Mouse (Mus musculus) kidney, adult 9 months (tissue): ENCODE data around the gene Elp1.

Experiments used
- DNase-seq: peaks from one replicate; pipeline ENCODE4 v3.0.0; 2022

Gene Elp1

DNA sequence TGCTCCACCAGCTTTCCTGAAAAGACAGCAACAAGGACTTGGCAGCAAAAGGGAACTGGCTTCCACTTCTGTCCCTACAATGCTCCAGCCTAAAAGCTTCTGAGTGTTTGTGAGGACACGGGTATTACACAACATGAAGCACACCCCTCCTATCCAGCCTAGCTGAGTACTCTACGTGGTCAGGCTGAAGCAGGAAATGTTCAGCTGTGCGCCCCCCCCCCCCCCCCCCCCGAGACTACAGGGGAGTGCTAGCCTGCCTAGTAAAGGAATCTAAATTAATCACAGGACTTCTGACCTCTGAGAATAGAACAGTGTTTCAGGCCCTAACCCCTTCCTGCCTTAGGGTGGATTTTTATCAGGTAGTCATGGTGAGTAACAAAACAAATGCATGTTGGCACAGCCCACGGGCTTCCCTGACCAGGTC, 34.3 kb downstream of the Elp1 start:
- peak; percentile 8 for DNase-seq

DNA sequence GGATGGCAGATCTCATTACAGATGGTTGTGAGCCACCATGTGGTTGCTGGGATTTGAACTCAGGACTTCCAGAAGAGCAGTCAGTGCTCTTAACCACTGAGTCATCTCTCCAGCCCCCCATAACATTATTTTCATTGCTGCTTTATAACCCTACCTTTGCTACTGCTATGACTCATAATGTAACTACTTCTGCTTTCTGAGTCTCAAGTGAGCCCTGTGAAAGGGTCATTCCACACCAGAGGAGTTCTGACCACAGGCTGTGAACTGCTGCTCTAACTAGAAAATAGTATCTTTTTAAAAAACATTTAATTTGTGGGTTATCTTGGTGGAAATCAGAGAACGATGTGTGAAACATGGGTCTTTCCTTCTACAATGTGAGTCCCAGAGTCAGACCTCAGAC, 44.4 kb downstream of the Elp1 start:
- DNase-seq, result no peak

DNA sequence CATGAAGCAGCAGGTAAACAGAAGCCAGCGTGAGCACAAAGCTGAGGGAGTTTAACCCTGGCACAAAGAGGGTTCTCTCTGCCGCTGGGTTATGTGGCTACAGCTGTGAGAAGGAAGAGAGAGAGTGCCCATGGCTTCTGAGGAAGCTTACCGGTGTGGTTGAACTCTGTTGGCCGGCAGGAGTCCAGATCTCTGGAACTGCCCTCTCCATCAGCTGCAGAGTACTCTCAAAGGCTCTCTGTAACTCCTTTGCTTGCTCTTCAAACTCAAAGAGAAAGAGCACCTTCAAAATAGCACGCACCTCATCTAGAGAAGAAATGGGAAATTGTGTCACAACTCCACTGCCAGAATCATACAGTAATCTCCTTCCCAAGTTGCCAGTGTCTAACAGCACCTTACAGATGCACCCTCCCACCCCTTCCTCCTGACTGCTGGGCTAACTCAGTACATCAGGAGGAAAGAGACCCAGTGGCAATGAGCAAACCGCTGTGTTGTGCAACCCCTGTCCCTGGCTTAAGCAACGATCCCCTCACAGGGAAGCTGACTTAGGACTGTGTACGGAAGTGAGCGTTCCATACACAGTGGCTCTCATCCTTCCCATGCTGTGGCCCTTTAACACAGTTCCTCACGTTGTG, 45.0 kb downstream of the Elp1 start:
- no peak for DNase-seq

DNA sequence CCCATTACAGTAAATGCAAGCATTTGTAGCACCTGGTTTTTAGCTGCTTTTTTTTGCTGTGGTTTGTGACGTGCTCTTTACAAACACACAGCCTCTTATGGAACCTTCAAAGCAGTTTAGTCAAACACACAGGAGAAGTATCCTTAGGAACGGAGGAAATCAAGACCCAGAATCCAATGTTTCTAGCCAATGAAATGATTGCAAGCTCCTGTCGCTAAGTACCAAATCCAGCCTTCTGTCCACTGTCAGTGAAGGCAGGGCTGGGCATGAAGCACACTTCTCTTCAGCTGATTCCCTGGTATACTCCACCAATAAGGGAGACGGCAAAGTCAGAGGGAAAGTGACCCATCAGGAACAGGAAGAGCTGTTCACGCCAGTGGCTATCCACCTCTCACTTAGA, 46.1 kb downstream of the Elp1 start:
- DNase-seq, result no peak

DNA sequence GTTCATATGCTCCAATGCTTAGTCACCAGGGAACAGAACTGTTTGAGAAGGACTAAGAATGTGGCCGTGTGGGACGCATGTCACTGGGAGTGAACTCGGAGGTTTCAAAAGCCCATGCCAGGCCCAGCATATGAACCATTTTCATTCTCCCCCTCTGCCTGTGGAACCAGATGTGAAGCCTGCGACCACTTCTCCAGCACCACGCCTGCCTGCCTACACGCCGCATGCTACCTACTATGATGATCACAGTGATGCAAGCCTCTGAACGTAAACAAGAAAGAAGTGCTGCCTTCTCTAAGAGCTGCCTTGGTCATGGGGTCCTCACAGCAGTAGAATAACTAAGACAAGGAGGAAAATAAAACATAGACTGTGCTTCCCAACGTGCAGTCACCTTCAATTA, 54.7 kb downstream of the Elp1 start:
- no peak for DNase-seq

DNA sequence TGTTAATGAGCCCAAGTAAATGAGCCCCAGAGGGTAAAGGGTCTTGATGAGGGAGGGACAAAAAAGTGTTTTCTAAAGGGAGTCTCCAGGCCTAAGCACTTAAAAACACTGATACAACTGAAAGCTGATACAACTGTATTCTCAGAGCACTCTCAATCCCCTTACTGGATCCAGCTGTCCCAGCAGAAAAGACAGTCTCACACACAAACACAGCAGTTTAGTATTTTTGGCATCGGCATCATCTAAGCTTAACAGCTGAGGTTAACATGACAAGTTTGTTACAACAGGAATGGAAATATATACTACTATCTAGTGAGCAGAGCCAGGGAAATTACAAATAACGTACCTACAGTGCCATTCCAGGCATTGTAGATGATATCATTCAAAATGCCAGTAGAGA, 55.8 kb downstream of the Elp1 start:
- no peak for DNase-seq

DNA sequence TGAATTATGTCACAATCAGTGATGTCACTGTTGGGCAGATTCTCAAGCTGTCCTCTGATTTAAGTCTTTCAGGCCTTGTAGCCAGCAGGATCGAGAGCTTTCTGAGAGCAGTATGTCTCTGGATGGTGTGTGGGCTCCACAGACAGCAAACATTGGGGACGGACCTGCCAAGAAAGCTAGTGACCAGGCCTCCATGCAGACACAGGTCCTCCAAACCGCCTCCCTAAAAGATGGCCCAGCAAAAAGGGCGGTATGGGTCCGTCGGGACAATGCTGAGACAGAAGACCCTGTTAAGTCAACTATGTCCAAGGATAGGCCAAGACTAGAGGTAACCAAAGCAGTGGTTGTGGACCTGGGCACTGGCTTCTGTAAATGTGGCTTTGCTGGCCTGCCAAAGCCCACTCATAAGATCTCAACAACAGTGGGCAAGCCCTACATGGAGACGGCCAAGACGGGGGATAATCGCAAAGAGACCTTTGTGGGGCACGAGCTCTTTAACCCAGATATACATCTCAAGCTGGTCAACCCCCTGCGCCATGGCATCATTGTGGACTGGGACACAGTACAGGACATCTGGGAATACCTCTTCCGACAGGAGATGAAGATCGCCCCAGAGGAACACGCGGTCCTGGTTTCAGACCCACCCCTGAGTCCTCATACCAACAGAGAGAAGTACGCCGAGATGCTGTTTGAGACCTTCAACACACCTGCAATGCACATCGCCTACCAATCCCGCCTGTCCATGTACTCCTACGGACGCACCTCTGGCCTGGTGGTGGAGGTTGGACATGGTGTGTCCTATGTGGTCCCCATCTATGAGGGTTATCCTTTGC, 58.6 kb downstream of the Elp1 start, which contains the start of gene Actl7a:
Actl7a (plus strand) TSS at position 51 of the 833 bp plus-strand sequence.
- no peak for DNase-seq

DNA sequence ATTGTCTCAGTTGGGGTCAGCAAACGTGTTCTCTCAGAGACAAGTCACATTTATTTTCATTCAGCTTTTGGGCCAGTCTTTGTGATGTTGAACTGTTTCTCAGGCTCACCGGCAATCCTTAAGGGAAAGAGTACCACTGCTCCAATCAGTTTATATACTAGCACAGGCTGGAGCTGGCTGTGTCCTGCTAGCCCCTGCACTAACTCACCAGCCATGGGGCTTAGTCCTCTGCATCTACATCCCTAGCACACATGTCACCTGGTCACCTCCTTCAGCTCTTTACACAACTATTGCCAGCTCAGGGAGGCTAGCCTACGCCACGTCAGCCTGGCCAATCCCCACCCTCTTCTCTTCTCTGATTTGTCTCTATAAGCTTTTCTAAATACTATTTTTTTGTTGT, 59.4 kb downstream of the Elp1 start:
- DNase-seq, result no peak

DNA sequence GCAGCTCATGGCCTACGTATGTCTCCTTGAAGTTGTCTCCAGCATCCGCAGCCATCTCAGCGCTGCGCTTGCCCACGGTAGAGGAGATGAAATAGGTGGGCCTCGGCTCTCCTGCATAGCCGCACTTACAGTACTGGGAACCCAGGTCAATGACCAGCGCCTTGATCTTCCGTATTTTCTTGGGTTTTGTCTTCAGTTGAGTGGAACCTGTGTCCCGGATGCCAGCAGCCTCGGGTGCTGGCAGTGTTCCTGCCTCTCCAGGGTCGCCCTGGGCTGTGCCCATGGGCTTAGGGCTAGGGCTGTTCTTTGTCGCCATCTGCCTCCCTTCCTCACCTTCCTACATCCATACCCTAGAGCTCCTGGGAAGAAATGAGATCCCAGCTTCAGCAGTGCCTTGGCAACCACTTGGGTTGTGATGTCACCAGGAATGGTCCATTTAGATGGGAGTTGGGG, 61.1 kb downstream of the Elp1 start, which contains the start of gene Actl7b:
Actl7b (minus strand) TSS at position 403 of the 453 bp plus-strand sequence.
- DNase-seq, result no peak

DNA sequence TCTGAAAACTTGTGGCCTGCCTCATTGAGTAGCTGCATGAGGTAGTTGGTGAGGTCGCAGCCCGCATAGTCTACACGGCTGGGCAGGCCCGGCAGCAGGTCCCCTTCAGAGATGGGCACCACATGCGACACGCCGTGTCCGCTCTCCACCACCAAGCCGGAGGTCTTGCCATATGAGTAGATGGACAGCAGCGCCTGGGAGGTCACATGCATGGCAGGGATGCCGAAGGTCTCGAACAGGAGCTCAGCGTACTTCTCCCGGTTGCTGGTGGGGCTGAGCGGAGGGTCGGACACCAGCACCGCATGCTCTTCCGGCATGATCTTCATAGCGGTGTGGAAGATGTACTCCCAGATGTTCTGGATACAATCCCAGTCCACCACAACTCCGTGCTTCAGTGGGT, 61.5 kb downstream of the Elp1 start:
- DNase-seq, result no peak

DNA sequence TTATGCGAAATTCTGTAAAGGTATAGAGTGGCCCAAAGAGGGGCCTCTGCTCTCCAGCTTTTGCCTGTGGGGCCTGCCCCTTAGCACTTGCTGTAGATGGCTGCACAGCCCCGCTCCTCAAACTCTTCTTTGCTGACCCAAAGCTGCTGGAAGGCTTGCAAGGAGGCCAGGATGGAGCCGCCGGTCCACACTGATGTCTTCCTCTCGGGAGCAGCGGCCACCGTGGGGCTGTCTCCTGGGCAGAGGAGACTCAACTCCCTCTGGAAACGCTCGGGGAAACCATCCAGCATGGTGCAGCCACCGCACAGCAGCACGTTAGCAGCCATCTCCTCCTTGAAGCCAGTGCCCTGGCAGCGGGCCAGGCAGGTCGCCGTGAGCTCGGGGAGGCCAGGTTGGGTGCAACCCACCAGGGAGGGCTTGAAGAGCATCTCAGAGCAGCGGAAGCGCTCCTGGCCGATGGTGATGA, 62.1 kb downstream of the Elp1 start, which contains the start of gene Gm26657:
Gm26657 (plus strand) TSS at position 51 of the 466 bp plus-strand sequence.
- no peak for DNase-seq

DNA sequence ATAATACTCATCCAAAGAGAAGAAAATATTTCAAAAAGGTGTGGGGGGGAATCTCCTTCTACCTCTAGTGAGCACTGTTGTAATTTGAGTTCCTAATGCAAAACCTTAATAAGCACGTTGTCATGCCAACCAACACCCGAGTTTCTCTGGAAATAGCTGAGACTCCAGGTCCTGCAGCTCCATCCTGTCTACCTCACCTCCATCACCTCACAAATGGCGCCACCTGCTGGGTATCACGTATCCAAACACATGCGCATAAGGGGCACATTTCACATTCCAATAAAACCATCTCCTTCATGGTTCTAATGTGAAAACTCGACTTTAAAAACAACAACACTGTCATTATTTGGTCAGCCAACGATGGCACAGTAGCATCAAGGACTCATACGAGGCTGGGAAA, 76.3 kb downstream of the Elp1 start:
- no peak for DNase-seq

DNA sequence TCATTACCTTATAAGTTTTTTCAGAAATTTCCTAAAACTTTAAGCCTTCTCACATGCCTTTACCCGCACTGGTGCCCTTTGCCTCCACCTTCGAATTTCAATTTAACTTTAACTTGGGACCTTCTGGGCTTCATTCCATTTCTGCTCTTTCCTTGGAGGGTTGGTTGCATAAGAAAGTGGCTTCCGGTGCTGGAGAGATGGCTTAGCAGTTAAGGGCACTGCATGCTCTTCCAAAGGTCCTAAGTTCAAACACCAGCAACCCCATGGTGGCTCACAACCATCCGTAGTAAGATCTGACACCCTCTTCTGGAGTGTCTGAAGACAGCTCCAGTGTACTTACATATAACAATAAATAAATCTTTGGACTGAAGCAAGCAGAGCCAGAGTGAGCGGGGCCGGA, 78.9 kb downstream of the Elp1 start:
- DNase-seq, result peak; percentile 87

DNA sequence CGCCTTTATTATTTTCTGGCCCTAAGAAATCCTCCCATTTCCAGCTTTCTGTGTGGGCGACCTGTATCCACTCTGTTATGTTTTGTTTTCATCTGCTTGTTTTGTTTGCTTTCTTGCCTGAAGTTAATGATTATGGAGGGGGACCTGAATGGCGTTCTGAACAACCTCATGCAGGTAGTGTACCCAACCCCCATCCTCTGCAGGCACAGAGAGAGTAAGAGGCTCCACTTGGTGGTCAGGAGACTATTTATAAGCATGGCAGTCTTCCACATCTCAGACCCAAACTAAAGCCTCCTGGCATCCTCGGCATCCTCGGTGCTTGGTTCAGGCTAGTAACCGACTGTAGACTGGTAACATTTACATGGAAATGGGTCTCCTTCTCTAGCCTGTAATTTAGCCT, 79.8 kb downstream of the Elp1 start:
- DNase-seq, result peak; percentile 48

DNA sequence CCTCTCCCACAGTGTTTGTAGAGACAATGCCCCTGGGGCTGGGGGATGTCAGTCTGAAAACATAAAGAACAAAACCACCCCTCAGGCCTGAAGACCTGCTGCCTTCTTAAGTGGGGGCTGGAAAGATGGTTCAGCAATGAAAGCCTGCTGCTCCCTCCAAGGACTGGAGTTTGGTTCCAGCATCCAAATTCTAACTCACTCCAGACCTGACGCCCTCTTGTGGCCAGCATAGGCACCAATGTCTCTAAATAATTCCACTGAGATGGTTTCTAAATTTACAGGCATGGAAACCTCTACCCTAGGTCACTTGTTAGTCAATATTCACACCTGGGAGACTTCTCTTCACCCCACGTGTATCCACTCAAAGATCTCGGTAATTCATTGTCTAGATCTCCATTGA, 80.7 kb downstream of the Elp1 start:
- peak; percentile 53 for DNase-seq

DNA sequence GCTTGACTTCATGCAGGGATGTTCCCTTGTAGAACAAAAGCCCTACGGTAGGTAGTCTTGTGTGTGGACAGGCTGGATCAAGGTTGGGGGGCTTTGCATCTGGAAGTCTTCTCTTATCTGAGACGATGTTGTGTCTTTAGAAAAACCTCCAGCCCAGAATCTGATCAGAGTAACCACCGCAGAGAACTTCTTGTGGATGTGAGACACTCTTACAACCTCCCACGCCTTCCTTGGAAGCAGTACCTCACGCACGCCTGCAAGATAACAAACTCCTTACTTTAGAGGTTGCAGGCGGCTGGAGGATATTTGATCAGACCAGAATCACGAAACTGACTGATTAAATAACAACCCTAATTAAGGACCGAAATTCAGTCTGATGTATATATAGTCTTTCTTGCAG, 81.7 kb downstream of the Elp1 start:
- DNase-seq, result no peak

DNA sequence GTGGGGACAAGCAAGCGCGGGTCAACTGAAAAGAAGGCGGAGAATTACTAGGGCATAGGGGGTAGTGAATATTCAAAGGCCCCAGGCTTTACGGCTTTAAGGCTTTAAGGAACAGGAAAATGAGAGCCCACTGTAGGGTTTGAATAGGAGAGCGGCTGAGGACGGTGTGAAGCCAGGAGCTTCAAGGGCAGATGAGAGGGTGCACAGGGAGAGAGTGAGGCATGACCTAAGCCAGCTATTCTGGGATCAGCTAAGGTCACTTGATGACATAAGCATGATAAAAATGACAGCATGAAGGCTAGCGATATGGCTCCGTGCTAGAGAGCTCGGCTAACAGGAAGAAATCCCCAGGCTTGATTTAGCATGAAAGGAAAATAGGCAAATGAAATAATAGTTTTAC, 82.7 kb downstream of the Elp1 start:
- no peak for DNase-seq

DNA sequence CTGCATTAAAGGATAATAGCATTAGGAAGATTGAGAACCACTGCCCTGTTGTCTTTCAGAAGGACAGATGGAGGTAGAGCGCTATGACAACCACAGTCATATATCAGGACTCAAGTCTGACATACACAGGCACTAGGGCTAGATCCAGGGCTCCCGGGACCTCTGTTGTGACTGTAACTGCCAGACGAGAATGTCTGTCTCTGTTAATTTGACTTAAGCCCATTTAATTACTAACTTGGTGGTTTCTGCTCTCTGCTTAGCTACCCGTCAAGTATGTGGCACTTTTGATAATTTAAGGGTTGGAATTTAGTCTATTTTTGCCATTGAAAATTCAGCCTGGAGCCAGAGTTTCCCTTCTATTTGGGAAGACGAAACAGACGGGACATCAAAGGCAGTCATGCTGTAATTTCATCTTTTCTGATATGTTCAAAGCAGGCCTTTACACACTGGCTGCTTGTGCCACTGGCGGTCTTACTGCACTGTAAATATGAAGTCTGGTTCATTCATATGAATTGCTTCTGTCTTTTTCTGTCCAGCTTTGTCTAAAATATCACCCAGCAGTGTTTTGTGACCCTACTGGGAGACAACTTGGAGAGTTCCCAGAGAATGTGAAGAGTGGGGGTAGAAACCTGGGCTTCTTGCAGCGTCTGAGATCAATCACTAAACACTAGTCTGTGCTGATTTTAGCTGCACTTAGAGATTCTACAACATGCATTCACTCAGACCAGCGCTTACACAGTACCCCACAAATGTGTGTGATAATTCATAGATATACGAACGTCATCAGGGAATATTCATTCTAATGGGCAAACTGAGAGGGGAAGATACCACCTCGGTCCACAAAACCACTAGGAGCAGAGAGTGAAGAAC, 83.3 kb downstream of the Elp1 start:
- peak; percentile 57 for DNase-seq

DNA sequence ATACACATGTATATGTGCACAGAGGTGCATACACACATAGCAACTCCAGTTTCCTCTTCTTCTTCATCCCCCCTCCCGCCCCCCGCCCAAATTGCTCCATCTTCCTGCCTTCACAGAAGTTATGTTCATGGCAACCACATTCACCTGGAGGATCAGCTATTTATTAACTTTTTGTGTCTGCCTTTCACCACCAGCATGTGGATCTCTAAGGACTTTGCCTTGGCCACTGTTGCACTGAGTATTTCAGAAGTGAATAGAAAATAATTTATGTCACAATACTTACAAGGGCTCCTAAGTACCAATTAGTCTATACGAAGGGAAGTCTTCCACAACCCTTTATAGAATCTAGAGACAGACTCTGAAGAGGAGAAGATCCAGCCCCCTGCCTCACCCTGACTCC, 84.2 kb downstream of the Elp1 start:
- DNase-seq, result peak; percentile 60

DNA sequence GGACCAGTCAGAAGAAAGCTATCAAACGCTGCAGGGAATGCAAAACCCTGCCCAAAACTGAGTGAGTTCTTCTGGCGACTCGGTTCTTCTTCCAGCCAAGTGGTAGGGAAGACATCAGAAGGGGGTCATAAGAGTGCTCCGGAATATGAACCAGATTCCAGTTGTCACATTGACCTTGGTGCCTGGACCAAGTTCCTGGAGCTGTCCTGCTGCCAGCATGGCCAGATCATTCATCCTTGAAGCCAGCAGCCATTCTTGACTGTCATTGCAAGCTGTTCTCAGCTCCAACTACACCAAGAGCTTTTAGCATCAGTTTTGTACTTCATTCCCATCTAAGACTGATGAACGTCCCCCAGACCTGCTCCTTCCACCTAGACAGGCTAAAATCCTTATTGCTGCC, 85.3 kb downstream of the Elp1 start:
- peak; percentile 72 for DNase-seq

DNA sequence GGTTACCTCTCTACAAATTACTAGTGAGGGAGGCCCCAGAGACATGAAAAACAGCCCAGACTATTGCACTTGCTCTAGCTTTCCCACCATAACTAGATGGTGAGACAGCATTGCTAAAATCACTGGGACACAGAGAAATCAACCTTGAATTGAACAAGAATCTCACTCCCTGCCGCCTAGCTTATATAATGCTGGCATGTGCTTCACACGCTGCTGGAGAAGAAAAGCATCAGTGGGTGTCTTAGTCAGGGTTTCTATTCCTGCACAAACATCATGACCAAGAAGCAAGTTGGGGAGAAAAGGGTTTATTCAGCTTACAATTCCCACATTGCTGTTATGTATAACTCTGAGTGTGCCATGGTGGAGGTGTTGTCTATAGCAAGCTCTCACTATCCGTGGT, 89.0 kb downstream of the Elp1 start:
- no peak for DNase-seq

DNA sequence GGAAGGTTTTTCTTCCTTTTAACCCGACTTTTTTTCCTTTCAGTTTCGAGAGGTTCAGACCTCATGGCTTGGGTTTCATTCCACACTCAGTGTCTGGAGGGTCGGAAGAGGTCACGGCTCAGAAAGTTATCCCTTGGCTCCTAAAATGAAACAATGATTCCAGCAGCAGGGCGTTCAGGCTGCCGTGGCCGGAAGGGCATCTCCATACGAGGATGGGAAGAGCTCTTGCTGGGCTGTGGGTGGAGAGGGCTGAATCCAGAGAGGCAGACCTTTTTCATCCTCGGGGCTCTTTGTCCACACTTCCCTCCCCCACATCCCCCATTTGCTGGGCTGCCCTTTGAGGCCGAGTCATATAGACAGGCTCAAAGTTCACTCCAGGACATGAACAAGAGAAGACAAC, 99.9 kb downstream of the Elp1 start:
- no peak for DNase-seq
